Mouse (Mus musculus): ENCODE data around the gene Wwp2. TPM values are rescaled to one million over a fixed set of nuclear protein-coding genes. Genes with fewer than 3 reads are reported as not detected.

The Wwp2 gene
- total and polyA plus RNA-seq, 3 experiments, result 21.8 to 31.5 TPM; not detected in 1

- Histone ChIP-seq H3K27ac (ENCODE audit: control insufficient read depth, low read depth, low read length) (no peak overlapping the region), H3K9me3 (replicated peaks; ENCODE audit: insufficient read depth, low read length) (no peaks in the 10 kb centered on the region), H3K4me1 (ENCODE audit: control insufficient read depth in 1 of 2, insufficient read depth in 2 of 2, low read length in 2 of 2) (no peaks in the 10 kb centered on the region), H3K4me3 (ENCODE audit: control insufficient read depth in 1 of 2, insufficient read depth in 1 of 2, low read depth in 2 of 2, low read length in 2 of 2) (no peak overlapping the region), H3K79me2 (ENCODE audit: control insufficient read depth, insufficient read depth, low read length, poor library complexity) (no peaks in the 10 kb centered on the region), H3K27me3 (ENCODE audit: control insufficient read depth in 1 of 2, insufficient read depth in 2 of 2, low read length in 2 of 2) (no peaks in the 10 kb centered on the region), H3K9ac (ENCODE audit: control insufficient read depth, low read depth, low read length, poor library complexity, severe bottlenecking) (no peak overlapping the region), H3K36me3 (ENCODE audit: control insufficient read depth in 1 of 2, insufficient read depth in 2 of 2, low read length in 2 of 2) (no peaks in the 10 kb centered on the region; a peak in 2 of 4 replicates)
- no peak for TF ChIP-seq USF2 (IDR thresholded peaks at IDR 0.05; ENCODE audit: borderline replicate concordance in 1 of 2, insufficient read depth in 1 of 2, low read depth in 1 of 2, low read length in 2 of 2)
- no peak for TF ChIP-seq TCF12 (IDR thresholded peaks at IDR 0.05; ENCODE audit: low read depth, low read length)
- TF ChIP-seq JUND (IDR thresholded peaks at IDR 0.05; ENCODE audit: low read depth, low read length), result no peak
- TF ChIP-seq UBTF (IDR thresholded peaks at IDR 0.05; ENCODE audit: borderline replicate concordance, insufficient read depth, low read depth, low read length), result no peak
- TF ChIP-seq MAFK (IDR thresholded peaks at IDR 0.05; ENCODE audit: borderline replicate concordance, low read depth, low read length), result no peak
- no peak for TF ChIP-seq CHD1 (IDR thresholded peaks at IDR 0.05; ENCODE audit: low read depth, low read length)
- TF ChIP-seq HCFC1 (IDR thresholded peaks at IDR 0.05; ENCODE audit: low read depth, low read length), result no peak
- no peak for TF ChIP-seq NELFE (IDR thresholded peaks at IDR 0.05; ENCODE audit: low read depth, low read length)
- TF ChIP-seq MEF2A (IDR thresholded peaks at IDR 0.05; ENCODE audit: extremely low read depth, insufficient replicate concordance, low read depth, low read length, poor library complexity, severe bottlenecking), result no peak
- no peak for TF ChIP-seq MXI1 (IDR thresholded peaks at IDR 0.05; ENCODE audit: low read depth, low read length)
- TF ChIP-seq ZMIZ1 (IDR thresholded peaks at IDR 0.05; ENCODE audit: low read depth, low read length), result no peak
- TF ChIP-seq POLR2AphosphoS5 (IDR thresholded peaks at IDR 0.05; ENCODE audit: borderline replicate concordance, low read depth, low read length), result no peak
- TF ChIP-seq MYC (IDR thresholded peaks at IDR 0.05; ENCODE audit: low read depth, low read length), result no peak
- no peak for TF ChIP-seq POLR2A (IDR thresholded peaks at IDR 0.05; ENCODE audit: control insufficient read depth in 1 of 2, insufficient read depth in 1 of 2, low read depth in 1 of 2, low read length in 2 of 2, poor library complexity in 1 of 2)
- no peak for TF ChIP-seq GABPA (IDR thresholded peaks at IDR 0.05; ENCODE audit: low read depth, low read length)
- no peak for TF ChIP-seq ETS1 (IDR thresholded peaks at IDR 0.05; ENCODE audit: low read depth, low read length)
- TF ChIP-seq MYB (IDR thresholded peaks at IDR 0.05; ENCODE audit: low read depth, low read length), result no peak
- TF ChIP-seq EP300 (IDR thresholded peaks at IDR 0.05; ENCODE audit: low read depth in 1 of 2, low read length in 2 of 2), result no peak
- no peak for TF ChIP-seq ZNF384 (IDR thresholded peaks at IDR 0.05; ENCODE audit: low read depth, low read length)
- no peak for TF ChIP-seq E2F4 (IDR thresholded peaks at IDR 0.05; ENCODE audit: borderline replicate concordance, low read depth, low read length)
- no peak for DNase-seq (ENCODE audit: low read depth, low spot score)
Measured at GRCm38 (mm10) chr8:107457725-107458124, 21.6 kb downstream of the Wwp2 start.

- DNase-seq (ENCODE audit: low read depth, low spot score), result no peak
- Histone ChIP-seq H3K9ac (ENCODE audit: control insufficient read depth, low read depth, low read length, poor library complexity, severe bottlenecking) (no peak overlapping the region), H3K9me3 (replicated peaks; ENCODE audit: insufficient read depth, low read length) (no peaks in the 10 kb centered on the region), H3K27me3 (ENCODE audit: control insufficient read depth in 1 of 2, insufficient read depth in 2 of 2, low read length in 2 of 2) (no peaks in the 10 kb centered on the region), H3K4me1 (ENCODE audit: control insufficient read depth in 1 of 2, insufficient read depth in 2 of 2, low read length in 2 of 2) (no peaks in the 10 kb centered on the region), H3K4me3 (ENCODE audit: control insufficient read depth in 1 of 2, insufficient read depth in 1 of 2, low read depth in 2 of 2, low read length in 2 of 2) (no peak overlapping the region), H3K36me3 (ENCODE audit: control insufficient read depth in 1 of 2, insufficient read depth in 2 of 2, low read length in 2 of 2) (no peaks in the 10 kb centered on the region; a peak in 2 of 4 replicates), H3K79me2 (ENCODE audit: control insufficient read depth, insufficient read depth, low read length, poor library complexity) (no peaks in the 10 kb centered on the region), H3K27ac (ENCODE audit: control insufficient read depth, low read depth, low read length) (no peak overlapping the region)
- TF ChIP-seq RCOR1 (IDR thresholded peaks at IDR 0.05; ENCODE audit: low read depth, low read length) (no peak), USF1 (IDR thresholded peaks at IDR 0.05; ENCODE audit: low read depth, low read length) (no peak), KAT2A (conservative IDR thresholded peaks at IDR 0.05; ENCODE audit: low read depth, low read length) (no peak), POLR2AphosphoS5 (IDR thresholded peaks at IDR 0.05; ENCODE audit: borderline replicate concordance, low read depth, low read length) (no peak), MAZ (IDR thresholded peaks at IDR 0.05; ENCODE audit: low read depth, low read length) (no peak), MYB (IDR thresholded peaks at IDR 0.05; ENCODE audit: low read depth, low read length) (no peak), BHLHE40 (IDR thresholded peaks at IDR 0.05; ENCODE audit: borderline replicate concordance, low read depth, low read length) (no peak), MXI1 (IDR thresholded peaks at IDR 0.05; ENCODE audit: low read depth, low read length) (no peak), ZNF384 (IDR thresholded peaks at IDR 0.05; ENCODE audit: low read depth, low read length) (no peak), TCF12 (IDR thresholded peaks at IDR 0.05; ENCODE audit: low read depth, low read length) (no peak), E2F4 (IDR thresholded peaks at IDR 0.05; ENCODE audit: borderline replicate concordance, low read depth, low read length) (no peak), MEF2A (IDR thresholded peaks at IDR 0.05; ENCODE audit: extremely low read depth, insufficient replicate concordance, low read depth, low read length, poor library complexity, severe bottlenecking) (no peak), CHD1 (IDR thresholded peaks at IDR 0.05; ENCODE audit: low read depth, low read length) (no peak), SMC3 (IDR thresholded peaks at IDR 0.05; ENCODE audit: low read depth, low read length) (no peak), ZKSCAN1 (IDR thresholded peaks at IDR 0.05; ENCODE audit: low read depth, low read length) (no peak), MYC (IDR thresholded peaks at IDR 0.05; ENCODE audit: low read depth, low read length) (no peak), CTCF (IDR thresholded peaks at IDR 0.05 in 2 of 3, conservative IDR thresholded peaks at IDR 0.05 in 1 of 3; ENCODE audit: control insufficient read depth in 1 of 3, insufficient read depth in 1 of 3, low read depth in 2 of 3, low read length in 3 of 3, poor library complexity in 1 of 3, severe bottlenecking in 1 of 3) (no peak)
Measured at GRCm38 (mm10) chr8:107458281-107458680, 22.1 kb downstream of the Wwp2 start.

All from MEL (cell line).